Mouse (Mus musculus): ENCODE measurements around the gene Rhno1.
"Not testable (repeated sequence)": the region's sequence is repeated elsewhere in the genome, so short reads cannot be mapped to it uniquely, and the experiment has no call there.

Gene Rhno1

GRCm38 (mm10) chr6:128362381-128363006 lies at the start of gene Rhno1, which contains the start of gene Foxm1:
Gene Rhno1 (minus strand): TSS chr6:128362911.
Gene Foxm1 (plus strand): TSS chr6:128362967.
- DNase-seq, result peak; percentile 86

- DNase-seq, result peak; percentile 87
Observed at GRCm38 (mm10) chr6:128411115-128411514, 48.4 kb upstream of the Rhno1 start.

GRCm38 (mm10) chr6:128410305-128410704 lies 47.6 kb upstream of the Rhno1 start:
- no peak for DNase-seq

- DNase-seq, result no peak
Observed at GRCm38 (mm10) chr6:128408544-128409125, 45.9 kb upstream of the Rhno1 start.

GRCm38 (mm10) chr6:128404708-128405107 lies 42.0 kb upstream of the Rhno1 start:
- no peak for DNase-seq

- DNase-seq, result peak; percentile 61
Observed at GRCm38 (mm10) chr6:128399421-128400185, 36.9 kb upstream of the Rhno1 start.

GRCm38 (mm10) chr6:128398996-128399395 lies 36.3 kb upstream of the Rhno1 start, which contains the start of gene Nrip2:
Gene Nrip2 (plus strand): TSS chr6:128399296.
- no peak for DNase-seq

- DNase-seq, result no peak
Observed at GRCm38 (mm10) chr6:128397574-128398261, 35.0 kb upstream of the Rhno1 start.

GRCm38 (mm10) chr6:128390683-128391082 lies 28.0 kb upstream of the Rhno1 start:
- DNase-seq, result no peak

GRCm38 (mm10) chr6:128389185-128389584 lies 26.5 kb upstream of the Rhno1 start:
- no peak for DNase-seq

GRCm38 (mm10) chr6:128385026-128385425 lies 22.3 kb upstream of the Rhno1 start:
- no peak for DNase-seq

GRCm38 (mm10) chr6:128383752-128384151 lies 21.0 kb upstream of the Rhno1 start:
- no peak for DNase-seq

- no peak for DNase-seq
Observed at GRCm38 (mm10) chr6:128381254-128381653, 18.5 kb upstream of the Rhno1 start.

- not testable (repeated sequence) for DNase-seq
Observed at GRCm38 (mm10) chr6:128380594-128381167, 18.0 kb upstream of the Rhno1 start.

GRCm38 (mm10) chr6:128379636-128380035 lies 16.9 kb upstream of the Rhno1 start:
- DNase-seq, result no peak

GRCm38 (mm10) chr6:128376371-128377085 lies 13.8 kb upstream of the Rhno1 start:
- DNase-seq, result no peak

GRCm38 (mm10) chr6:128375192-128375591 lies 12.5 kb upstream of the Rhno1 start, which contains the start of the genes Tex52 and Gm44596:
Gene Tex52 (plus strand): TSS chr6:128375456.
Gene Gm44596 (plus strand): TSS chr6:128375503.
- no peak for DNase-seq

- no peak for DNase-seq
Observed at GRCm38 (mm10) chr6:128370040-128370439, 7.3 kb upstream of the Rhno1 start.

- no peak for DNase-seq
Observed at GRCm38 (mm10) chr6:128366466-128366865, 3.8 kb upstream of the Rhno1 start.

GRCm38 (mm10) chr6:128364721-128365120 lies 2.0 kb upstream of the Rhno1 start:
- no peak for DNase-seq

GRCm38 (mm10) chr6:128363007-128363825 lies 505 bp upstream of the Rhno1 start:
- no peak for DNase-seq

Data from right cerebral cortex, postnatal 4 days (tissue).